Mouse (Mus musculus) urinary bladder, postnatal 25 days (tissue): Measurements from ENCODE around the gene Ppp1r15a.
A peak's percentile ranks its signal among the peaks of the same experiment; 100 is the strongest.
"Not testable (repeated sequence)": the region's sequence is repeated elsewhere in the genome, so short reads cannot be mapped to it uniquely, and the experiment has no call there.

Source experiments
- DNase-seq: peaks from one replicate; pipeline ENCODE4 v3.0.0; 2022; ENCODE audit warnings: low spot score

Gene Ppp1r15a

DNA sequence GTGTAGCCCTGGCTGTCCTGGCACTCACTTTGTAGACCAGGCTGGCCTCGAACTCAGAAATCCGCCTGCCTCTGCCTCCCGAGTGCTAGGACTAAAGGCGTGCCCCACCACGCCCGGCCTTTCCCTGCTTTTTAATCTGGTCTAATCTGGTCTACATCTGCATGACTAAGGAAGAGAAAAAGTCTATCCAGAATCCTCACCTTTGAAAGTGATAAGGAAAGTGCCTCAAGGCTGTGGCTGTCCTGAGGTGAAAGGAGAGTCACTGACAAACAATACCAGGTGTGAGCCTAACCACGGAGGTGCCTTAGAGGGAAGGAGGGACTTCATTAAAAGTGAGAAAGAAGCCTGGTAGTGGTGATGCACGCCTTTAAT lies 25.4 kb upstream of the Ppp1r15a start:
- no peak for DNase-seq

DNA sequence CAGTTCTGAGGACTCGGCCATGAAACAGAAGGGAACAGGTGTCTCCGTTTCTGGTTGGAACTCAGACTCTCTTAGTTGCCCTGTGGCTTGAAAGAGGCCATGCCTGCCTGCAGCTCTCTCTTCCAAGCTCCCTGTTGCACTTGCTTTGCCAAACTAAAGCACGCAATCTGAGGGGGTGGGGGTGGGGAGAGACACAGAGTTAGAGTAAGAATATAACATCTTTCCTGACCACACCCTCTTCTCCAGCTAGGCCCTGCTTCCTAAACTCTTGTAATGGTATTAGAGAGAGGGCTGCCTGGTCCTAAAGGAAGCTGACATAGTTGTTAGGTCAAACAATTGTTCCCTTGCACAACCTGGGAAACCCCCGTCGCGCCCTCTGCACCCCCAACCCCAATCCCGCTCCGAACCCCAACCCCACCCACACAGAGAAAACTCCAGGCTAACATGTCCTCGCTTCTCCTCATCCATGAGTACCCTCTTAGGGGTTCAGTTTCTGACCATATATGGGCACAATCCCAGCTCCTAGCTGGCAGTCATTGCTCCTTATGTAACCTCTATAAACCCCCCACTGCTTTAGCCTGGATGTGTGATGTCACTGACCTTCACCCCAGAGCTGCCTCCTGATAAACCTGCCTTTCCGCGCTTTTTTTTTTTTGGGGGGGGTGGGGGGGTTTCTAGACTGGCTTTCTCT lies 24.9 kb upstream of the Ppp1r15a start:
- no peak for DNase-seq

DNA sequence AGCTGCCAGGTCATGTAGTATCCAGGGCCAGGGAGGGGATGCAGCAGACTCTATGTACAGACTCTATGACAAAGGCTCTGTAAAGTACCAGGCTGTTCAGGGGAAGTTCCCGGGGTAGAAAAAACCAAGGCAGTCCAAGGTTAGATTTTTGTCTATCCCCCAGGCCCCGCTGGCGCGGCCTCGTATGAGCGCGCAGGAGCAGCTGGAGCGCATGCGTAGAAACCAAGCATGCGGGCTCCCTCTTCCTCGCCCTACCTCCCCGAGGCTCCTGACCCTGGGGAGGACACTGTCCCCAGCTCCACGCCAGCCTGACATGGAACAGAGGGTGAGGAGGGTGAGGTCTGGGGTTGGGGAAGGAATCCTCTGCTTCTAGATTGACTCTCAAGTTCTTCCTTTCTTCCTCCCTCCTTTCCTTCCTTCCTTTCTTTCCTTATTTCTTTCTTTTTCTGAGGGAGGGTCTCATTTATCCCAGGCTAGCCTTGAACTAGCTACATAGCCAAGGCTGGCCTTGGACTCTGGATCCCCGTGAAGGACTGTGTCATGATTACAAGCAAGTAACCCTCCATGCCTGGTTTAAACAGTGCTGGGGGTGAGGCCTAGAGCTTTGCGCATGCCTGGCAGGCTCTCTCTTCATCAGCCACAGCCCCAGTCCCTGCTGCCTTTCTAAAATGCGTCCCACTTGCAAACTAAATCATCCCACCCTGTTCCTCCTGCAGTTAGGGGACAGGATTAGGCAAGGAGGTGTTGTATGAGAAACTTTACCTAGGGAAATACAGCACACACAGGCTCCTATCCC lies 23.8 kb upstream of the Ppp1r15a start:
- DNase-seq: no peak

DNA sequence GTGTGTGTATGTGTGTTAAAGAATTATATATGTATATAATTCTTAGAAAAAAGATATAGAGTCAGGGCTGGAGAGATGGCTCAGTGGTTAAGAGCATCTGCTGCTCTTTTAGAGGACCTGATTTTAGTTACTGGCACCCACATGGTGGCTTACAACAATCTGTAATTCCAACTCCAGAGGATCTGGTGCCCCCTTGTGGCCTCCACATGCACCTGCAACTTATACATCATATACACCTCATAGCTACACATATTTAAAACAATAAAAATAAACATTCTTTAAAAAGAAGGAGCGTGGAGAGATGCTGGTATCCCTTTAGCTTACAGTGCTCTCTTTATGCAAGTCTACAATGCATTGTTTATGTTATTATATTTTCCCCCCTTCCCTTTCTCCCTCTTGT lies 18.5 kb upstream of the Ppp1r15a start:
- DNase-seq: no peak

DNA sequence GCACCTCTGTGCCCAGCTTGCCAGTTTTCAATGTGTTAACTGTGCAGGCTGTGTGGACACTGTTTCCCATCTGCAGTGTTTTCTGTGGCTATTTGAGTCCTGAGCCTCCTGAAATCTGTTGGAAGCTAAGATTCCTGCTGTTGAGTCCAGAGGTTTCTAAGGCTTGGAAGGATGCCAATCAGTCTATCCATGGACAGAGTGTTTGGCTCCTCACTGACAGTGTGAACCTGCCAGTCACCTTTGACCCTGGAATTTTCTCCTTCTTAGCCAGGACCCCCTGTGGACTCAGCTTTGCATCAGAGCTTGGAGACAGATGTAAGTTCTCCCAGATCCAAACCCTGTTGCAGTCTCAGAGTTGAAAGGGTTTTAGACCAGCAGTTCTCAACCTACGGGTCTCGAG lies 14.1 kb upstream of the Ppp1r15a start:
- DNase-seq: no peak

DNA sequence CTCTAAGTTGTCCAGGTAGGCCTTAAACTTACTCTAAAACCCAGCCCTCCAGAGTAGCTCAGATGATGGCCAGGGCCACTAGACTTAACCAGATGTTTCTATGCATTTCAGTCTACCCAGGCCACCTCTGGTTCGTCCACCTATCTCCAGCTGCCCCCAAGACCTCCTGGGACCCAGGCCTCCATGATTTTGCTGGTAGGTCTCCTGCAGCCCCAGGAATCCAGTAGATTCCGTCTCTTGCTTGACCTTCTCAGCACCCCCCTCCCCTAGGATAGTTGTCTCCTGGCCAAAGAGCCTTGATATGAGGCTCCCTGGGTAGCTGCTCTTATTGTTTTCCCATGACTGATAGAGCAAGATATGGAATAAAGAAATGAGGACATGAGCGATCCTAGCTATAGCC lies 13.0 kb upstream of the Ppp1r15a start:
- no peak for DNase-seq

DNA sequence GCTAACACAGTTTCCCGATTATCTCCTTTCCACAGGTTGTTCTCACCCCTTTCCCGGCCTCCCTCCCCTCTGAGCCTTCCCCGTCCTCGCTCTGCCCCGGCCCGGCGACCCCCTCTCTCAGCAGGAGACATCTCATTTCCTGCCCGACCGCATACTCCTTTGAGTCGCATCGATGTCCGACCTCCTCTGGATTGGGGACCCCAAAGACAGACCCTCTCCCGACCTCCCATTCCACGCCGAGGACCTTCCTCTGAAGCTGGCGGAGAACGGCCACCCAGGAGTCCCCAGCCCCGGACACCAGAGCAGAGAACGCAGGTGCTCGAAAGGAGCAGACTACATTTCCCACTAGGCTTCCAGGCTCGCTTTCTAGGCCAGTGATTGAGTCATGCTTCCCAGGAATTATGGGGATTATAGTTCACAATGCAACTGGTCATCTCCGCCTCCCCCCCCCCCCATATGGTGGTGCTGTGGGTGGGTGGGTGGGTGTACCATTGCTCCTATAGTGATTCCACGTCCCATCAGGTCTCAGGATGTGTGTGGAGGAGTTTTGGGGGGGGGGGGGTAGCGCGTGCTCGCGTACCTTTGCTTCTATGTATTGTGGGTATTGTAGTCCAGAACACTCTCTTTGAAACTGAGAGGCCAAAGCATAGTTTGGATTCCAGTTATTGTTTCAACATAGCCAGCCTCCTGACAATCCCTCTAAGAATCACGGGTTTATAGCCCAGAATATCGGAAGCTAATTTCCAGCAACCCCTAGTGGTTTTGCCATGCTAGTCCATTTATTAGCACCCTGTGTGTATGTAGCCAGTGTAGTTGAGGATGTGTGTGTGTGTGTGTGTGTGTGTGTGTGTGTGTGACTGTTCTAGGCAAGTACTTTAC lies 12.3 kb upstream of the Ppp1r15a start:
- no peak for DNase-seq

DNA sequence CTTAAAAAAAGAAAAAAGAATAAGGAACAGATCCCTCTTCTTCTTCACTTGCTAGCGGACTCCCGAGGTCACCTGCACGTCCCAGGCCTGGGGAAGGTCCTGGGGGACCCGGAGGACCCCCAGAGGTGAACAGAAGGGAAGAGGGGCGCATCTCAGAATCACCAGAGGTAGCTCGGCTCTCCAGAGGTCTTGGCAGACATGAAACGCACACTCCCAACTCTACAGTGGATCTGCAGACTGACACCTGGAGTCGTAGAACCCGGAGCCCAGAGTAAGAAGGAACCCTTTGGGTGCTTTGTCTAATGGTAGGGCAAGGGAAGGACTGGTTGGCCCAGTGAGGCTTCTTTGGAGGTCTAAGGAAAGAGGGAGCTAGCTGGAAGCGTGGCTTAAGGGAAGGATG lies 11.5 kb upstream of the Ppp1r15a start:
- DNase-seq: no peak

DNA sequence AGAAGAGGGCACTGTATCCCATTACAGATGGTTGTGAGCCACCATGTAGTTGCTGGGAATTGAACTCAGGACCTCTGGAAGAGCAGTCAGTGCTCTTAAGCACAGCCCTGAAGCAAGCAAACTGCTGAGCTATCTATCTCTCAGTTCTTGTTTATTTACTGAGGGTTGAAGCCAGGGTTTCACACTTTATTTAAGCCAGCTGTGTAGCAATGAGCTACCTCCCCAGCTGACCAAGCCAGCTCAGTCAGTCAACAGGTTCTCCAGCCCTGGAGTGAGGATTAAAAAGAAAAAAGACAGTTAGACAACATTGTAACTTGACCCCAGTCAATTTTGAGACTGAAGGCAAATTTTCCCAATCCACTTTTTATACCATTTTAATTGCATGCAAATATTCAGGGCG lies 9.6 kb upstream of the Ppp1r15a start:
- no peak for DNase-seq

DNA sequence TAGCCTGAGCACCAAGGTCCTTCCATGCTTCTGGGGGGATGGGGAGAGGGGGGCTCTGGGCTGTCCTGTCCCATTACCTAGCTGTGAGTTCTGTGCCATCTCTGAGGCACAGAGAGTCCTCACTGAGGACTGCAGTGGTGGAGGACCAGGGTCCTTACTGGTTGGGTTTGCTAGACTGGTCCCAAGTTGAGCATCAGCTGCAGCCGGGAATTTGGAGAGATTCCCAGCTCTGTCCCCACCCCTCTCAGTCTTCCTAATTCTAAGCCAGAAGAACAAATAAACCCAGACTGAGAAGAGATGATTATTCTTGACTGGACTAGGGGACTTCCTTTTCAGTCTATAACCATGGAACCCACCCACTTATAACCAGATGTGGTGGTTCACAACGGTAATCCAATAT lies 4.6 kb upstream of the Ppp1r15a start:
- DNase-seq: no peak

DNA sequence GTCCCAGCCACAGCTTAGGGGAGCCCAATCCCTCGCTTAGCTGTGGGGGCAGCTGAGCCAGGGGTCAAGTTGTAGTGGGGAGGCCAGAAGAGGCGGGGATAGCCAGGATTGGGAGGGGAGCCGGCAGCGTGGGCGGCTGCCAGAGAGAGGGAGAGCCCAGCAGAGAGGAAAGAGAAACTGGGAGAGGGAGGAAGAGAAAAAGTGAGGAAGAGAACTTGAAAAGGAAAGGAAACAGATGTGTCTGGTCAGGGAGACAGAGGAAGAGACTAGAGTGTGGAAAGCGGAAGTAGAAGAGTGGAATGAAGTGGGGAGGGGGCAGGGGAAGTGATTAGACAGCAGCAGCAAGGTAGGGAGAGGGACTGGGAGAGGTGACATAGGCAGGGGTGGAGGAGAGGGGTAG lies 3.4 kb upstream of the Ppp1r15a start:
- no peak for DNase-seq

DNA sequence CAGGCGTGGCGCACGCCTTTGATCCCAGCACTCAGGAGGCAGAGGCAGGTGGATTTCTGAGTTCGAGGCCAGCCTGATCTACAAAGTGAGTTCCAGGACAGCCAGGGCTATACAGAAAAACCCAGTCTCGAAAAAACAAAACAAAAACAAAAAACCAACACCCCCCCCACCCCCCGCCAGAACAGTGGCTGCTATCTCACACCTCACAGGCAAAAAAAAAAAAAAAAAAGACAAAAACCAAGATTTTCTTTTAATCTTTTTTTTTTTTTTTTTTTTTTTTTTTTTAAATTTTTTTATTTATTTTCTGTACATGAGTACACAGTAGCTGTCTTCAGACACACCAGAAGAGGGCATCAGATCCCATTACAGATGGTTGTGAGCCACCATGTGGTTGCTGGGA lies 1.1 kb upstream of the Ppp1r15a start:
- not testable (repeated sequence) for DNase-seq

DNA sequence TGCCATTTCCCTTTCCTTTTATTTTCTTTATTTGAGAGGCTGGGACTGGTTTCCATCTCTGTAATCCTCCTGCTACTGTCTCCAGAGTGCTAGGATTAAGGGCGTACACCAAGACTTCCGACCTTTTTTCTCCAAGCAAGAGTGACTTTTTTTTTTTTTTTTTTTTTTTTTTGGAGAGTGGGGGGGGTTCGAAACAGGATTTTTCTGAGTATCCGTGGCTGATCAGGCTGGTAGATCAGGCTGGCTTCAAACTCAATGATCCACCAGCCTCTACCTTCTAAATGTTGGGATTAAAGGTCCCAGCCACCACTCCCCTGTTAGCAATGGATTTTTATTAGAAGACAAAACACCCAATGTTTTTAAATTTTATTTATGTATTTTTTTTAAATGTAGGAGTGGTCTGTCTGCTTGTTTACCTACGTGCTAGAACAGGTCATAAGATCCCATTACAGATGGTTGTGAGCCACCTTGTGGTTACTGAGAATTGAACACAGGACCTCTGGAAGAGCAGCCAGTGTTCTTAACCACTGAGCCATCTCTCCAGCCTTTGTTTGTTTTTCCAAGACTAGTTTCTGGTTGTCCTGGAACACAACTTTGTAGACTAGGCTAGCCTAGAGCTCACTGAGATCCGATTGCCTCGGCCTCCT lies 529 bp upstream of the Ppp1r15a start:
- no peak for DNase-seq

DNA sequence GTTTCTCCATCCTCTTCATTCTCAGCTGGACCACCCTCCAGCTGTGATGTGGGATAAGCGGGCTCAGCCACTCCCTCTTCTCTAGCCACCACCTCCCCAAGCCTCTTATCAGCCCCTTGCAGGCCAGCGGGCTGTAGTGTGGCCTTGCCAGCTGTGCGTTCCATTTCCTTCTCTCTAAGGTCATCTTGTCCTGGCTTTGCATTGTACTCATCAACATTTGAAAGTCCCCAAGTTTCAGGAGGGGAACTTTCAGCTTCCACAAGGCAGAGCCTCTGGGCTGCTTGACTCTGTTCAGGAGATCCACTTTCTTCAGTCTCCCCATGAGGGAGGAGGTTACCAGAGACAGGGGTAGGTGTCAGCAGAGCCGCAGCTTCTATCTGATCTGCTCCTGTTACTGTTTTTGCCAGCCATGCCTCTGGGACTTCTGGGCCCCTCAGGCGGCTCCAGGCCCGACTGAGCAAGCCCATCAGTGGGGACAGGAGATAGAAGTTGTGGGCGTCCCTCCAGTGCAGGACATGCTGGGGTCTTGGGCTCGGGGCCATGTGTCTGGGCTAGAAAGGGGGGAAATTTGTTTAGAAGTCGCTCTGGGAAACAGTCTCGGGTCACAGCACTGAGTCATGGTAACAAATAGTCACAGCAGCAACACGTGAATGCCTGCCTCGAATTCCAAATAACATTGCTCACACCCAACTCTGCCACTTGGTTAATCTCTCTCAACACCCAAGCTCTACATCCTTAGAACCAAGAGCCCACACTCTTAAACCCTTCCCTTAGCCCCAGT lies 1.0 kb downstream of the Ppp1r15a start:
- no peak for DNase-seq

DNA sequence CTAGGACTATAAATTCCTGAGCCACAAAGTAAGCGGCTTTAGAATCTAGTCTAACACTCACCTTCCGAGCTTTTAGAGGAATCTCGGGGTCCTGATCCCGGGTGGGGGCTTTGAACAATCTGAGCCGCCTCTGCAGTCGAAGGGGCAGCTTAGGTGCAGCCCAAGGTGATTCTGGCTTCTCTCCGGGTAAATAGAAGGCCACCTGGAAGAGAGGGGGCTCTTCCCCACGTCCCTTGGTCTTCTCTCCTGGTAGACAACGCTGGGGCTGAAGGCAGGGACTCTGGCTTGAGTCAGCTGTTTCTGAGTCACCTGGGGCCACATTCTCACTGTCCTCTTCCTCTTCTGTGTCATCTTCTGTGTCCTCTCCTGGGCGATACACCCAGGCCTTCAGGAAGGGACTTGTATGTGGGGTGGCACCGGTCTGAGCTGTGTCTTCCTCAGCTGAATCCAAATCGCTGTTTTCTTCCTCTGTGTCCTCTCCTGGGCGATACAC lies 2.3 kb downstream of the Ppp1r15a start:
- DNase-seq: no peak

DNA sequence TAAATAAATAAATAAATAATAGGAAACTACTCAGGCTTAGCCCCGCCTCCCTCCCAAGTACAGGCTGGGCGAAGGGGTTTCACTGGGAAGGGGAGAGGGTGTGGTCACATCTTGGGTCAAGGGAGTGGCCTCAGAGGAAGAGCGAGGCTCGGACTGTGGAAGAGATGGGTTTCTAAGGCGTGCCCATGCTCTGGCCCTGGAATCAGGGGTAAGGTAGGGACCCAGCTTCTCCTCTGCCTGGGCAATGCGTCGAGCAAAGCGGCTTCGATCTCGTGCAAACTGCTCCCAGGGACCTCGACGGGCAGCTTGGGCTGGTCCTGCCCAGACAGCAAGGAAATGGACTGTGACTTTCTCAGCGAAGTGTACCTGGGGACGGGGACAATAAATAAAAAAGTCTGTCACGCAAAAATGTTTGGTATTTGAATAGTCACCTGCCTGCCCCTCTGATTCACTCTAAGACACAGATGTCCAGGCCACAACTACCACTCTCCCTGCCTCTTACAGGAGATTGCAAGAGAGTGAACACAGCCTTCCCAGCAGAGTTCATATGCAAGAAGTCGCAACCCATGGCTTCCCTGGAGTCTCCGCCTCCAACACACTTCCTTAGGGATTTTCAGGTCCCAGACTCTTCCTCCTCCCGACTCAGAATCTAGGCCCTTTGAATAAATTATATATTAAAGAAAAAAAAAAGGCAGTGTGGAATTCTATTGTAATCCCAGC lies 3.0 kb downstream of the Ppp1r15a start:
- no peak for DNase-seq

DNA sequence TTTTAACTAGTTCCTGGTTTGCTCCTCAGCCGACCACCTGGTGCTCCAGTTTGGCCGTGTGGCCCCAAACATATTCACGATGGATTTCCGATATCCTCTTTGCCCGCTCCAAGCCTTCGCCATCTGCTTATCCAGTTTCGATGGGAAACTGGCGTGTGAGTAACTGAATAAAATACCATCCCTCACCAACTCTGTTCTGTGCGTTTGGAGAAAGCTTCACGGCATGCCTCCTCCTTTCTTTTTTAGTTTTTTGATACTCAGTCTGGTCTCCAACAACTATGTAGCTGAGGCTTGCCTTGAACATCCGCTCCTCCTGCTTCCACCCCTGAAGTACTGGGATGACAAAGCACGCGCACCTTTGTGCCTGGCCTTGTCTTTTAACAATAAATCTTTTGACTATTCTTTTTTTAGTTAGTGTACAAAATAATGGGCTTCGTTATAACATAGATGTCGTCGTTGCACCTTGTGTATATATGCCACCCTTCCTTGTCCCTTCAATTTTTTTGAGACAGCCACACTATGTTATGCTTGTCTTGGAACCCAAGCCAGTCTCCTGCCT lies 3.8 kb downstream of the Ppp1r15a start:
- DNase-seq: no peak

DNA sequence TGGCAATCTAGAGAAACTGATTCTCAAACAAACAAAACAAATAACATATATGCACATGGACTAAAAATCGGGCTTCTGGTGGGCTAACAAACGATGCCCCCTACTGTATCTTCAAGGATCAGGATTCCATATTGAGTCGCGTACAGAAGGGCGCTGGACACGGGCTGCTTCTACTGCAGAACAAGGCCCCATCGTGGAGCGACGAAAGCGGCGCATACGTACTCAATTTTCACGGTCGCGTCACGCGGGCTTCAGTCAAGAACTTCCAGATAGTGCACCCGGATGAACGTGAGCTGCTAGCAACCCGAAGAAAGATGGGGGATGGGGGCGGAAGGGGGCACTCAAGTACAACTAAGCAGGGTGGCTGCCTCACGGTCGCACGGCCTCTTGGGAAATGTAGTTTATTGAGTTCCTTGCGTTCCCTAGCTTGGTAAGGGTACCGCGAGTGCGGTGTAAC lies 4.3 kb downstream of the Ppp1r15a start:
- peak; percentile 74 for DNase-seq

DNA sequence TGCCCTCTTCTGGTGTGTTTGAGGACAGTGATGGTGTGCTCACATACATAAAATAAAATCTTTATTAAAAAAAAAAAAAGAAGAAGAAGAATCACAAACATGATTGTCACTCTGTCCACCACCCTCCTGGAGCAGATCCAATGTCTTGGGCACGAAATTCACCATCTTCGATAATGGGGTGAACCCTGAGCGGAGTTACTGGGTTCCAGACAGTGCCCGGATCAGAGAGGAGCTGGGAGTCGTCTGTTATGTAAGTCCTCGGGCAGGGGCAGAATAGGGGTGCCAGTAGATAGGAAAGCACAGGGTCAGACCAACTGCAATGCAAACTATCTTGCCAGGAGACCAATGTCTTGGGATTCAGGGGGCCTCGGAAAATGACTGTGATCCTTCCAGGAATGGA lies 5.5 kb downstream of the Ppp1r15a start:
- DNase-seq: no peak
